Mouse (Mus musculus) embryonic facial prominence, embryonic 13.5 days (tissue): ENCODE data around the gene Tac2. TPM values are rescaled to one million over a fixed set of nuclear protein-coding genes. Genes with fewer than 3 reads are reported as not detected.
A peak's percentile ranks its signal among the peaks of the same experiment; 100 is the strongest.

ENCODE experiments used
- ATAC-seq: fragments of 200-750 bp; cut with Nextera tagmentation; 2 replicates; pipeline ENCODE4 v1.8.0; 2017; ENCODE audit warnings: low read depth; ENCODE audit not compliant: insufficient number of reproducible peaks, insufficient read depth, low FRiP score, low TSS enrichment
- H3K27ac ChIP-seq: fragments of 300-500 bp; sonication (generic); 2 replicates; pipeline ENCODE4 v1.5.1; 2015; ENCODE audit warnings: moderate library complexity, mild to moderate bottlenecking, inconsistent platforms
- H3K27me3 ChIP-seq: fragments of 300-500 bp; sonication (generic); 2 replicates; pipeline ENCODE4 v1.6.1; 2015; ENCODE audit warnings: mild to moderate bottlenecking, inconsistent platforms
- H3K36me3 ChIP-seq: fragments of 300-500 bp; sonication (generic); 2 replicates; pipeline ENCODE4 v1.6.1; 2015; ENCODE audit warnings: mild to moderate bottlenecking, inconsistent platforms
- H3K4me1 ChIP-seq: fragments of 300-500 bp; sonication (generic); 2 replicates; pipeline ENCODE4 v1.6.1; 2015; ENCODE audit warnings: inconsistent platforms
- H3K4me2 ChIP-seq: fragments of 300-500 bp; sonication (generic); 2 replicates; pipeline ENCODE4 v1.6.1; 2015; ENCODE audit warnings: moderate library complexity, mild to moderate bottlenecking, inconsistent platforms
- H3K4me3 ChIP-seq: fragments of 300-500 bp; sonication (generic); 2 replicates; pipeline ENCODE4 v1.5.1; 2015; ENCODE audit warnings: mild to moderate bottlenecking, inconsistent platforms
- H3K9ac ChIP-seq: fragments of 300-500 bp; sonication (generic); 2 replicates; pipeline ENCODE4 v1.6.1; 2015; ENCODE audit warnings: mild to moderate bottlenecking, inconsistent platforms
- H3K9me3 ChIP-seq: fragments of 300-500 bp; sonication (generic); 2 replicates; pipeline ENCODE4 v1.6.1; 2016; ENCODE audit warnings: inconsistent platforms
- WGBS: fragments of 180-500 bp; shearing (Covaris S2); methylation state at CpG from one replicate; pipeline ENCODE4 v1.1.7; 2015; ENCODE audit warnings: mixed read lengths; 5-methylcytosine and 5-hydroxymethylcytosine counted together
- polyA plus RNA-seq: library from polyadenylated mRNA; unstranded; fragments of >200 nt; fragmentation: Nextera tagmentation; extraction: Ambion mirVana; gene quantifications from 2 replicates; pipeline ENCODE4 v1.2.1, GENCODE M21; 2015

Tac2 gene
- polyA plus RNA-seq, result 0.55 TPM in 1 of 2 replicates, not detected in the other

DNA sequence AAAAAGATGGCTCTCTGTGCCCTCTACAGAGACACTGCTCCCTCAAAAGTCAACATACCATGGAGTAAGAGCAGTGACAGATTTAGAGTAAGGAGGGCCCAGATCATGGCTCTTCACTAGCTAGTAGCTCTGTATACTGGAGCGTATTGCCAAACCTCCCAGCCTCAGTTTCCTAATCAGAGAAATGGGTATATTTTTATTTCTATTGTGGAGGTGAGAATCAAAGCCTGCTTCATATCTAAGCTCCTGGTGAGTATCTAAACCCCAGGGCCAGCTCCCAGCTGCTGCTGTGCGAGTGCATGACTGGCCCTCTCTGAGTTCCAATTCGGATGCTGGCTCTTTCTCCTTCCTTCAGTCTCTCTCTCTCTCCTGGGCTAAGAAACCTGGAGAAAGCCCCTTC lies at the start of gene Tac2:
Gene Tac2 (plus strand): TSS at position 301 of the 400 bp plus-strand sequence.
- Histone ChIP-seq H3K4me3 (no peak within 1 kb of the TSS), H3K9ac (no peak within 1 kb of the TSS), H3K9me3 (no peaks in the 10 kb centered on the region), H3K4me2 (no peak within 1 kb of the TSS), H3K27ac (no peak within 1 kb of the TSS), H3K4me1 (peaks cover 16% of the 10 kb centered on the region), H3K36me3 (no peaks in the 10 kb centered on the region), H3K27me3 (peaks cover 68% of the 10 kb centered on the region)
- no peak for ATAC-seq
- 72% methylated on average over 3 of the region's 3 CpGs for WGBS

DNA sequence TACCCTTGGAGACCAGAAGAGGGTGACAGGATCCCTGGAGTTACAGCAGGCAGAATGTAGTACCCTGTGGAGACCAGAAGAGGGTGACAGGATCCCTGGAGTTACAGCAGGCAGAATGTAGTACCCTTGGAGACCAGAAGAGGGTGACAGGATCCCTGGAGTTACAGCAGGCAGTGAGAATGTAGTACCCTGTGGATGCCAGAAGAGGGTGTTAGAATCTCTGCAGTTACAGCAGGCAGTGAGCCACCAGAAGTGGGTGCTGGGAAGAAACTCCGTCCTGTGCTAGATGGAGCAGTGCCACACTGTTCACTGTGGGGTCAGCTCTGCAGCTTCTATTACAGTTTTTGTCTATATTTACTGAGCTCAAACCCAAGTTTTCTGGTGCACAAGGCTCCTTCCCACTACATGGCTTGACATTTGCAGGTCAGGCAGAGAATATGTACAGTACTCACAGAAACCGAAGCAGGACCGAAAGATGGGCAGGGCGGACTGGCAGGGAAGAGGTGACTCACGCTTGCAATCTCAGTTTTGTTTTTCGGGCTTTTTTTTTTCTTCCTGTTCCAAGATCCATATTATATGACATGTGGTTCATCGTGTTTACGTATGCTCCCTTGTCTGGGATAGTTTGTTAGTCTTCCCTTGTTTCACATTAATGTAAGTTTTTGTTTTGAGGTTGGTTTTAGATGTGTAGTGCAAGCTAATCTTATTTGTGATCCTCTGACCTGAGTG lies 49.3 kb upstream of the Tac2 start:
- ATAC-seq, result no peak
- Histone ChIP-seq H3K9me3 (no peaks in the 10 kb centered on the region), H3K36me3 (no peaks in the 10 kb centered on the region), H3K4me3 (no peak overlapping the region), H3K4me1 (peaks cover 9% of the 10 kb centered on the region), H3K4me2 (no peak overlapping the region), H3K27me3 (no peaks in the 10 kb centered on the region), H3K9ac (no peak overlapping the region), H3K27ac (peak overlapping the region; percentile 49)
- 84% methylated on average over 8 of the region's 8 CpGs for WGBS

DNA sequence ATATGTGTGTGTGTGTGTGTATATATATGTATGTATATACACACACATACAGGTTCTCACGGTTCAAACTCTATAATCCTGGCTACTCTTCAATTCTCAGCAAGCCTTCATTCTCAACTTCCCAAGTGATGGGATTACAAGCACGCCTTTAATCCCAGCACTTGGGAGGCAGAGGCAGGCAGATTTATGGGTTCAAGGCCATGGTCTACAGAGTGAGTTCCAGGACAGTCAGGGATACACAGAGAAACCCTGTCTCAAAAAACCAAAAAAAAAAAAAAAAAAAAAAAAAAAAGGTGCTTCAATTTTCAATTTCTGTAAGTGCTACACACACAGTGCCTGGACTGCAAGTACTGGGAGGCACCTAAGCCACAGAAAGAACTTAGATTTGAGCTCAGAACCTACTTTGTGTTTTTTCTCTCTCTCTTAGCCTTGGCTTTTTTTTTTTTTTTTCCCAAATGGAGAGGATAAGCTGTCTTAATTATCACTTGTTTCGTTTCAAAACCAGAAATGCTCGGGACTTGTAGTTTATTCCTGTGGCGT lies 48.3 kb upstream of the Tac2 start:
- Histone ChIP-seq H3K36me3 (no peaks in the 10 kb centered on the region), H3K27ac (peak overlapping the region; percentile 69), H3K9ac (peak overlapping the region; percentile 57; the same call in 1 of the 2 replicates), H3K4me3 (peak overlapping the region; percentile 79), H3K4me2 (peak overlapping the region; percentile 94), H3K9me3 (no peaks in the 10 kb centered on the region), H3K27me3 (no peaks in the 10 kb centered on the region), H3K4me1 (peaks cover 9% of the 10 kb centered on the region)
- no peak for ATAC-seq
- 49% methylated on average over 5 of the region's 5 CpGs for WGBS

- no peaks in the 10 kb centered on the region for H3K27me3 ChIP-seq
- no peaks in the 10 kb centered on the region for H3K36me3 ChIP-seq
- peak overlapping the region; percentile 79 for H3K4me3 ChIP-seq
- peak; percentile 90 for ATAC-seq
- H3K4me1 ChIP-seq, result peaks cover 9% of the 10 kb centered on the region
- peak overlapping the region; percentile 81 for H3K9ac ChIP-seq
- H3K27ac ChIP-seq, result peak overlapping the region; percentile 84
- peak overlapping the region; percentile 94 for H3K4me2 ChIP-seq
- H3K9me3 ChIP-seq, result no peaks in the 10 kb centered on the region
- under 1% methylated on average over 66 of the region's 71 CpGs for WGBS
Measured at GRCm38 (mm10) chr10:127676691-127677548, 47.4 kb upstream of the Tac2 start.

- no peak for ATAC-seq
- Histone ChIP-seq H3K27ac (peak overlapping the region; percentile 84), H3K4me2 (peak overlapping the region; percentile 94), H3K27me3 (no peaks in the 10 kb centered on the region), H3K36me3 (no peaks in the 10 kb centered on the region), H3K9me3 (no peaks in the 10 kb centered on the region), H3K4me1 (peaks cover 13% of the 10 kb centered on the region), H3K4me3 (peak overlapping the region; percentile 79), H3K9ac (peak overlapping the region; percentile 81)
- WGBS, result 10% methylated on average over 14 of the region's 14 CpGs
Measured at GRCm38 (mm10) chr10:127677591-127678336, 46.5 kb upstream of the Tac2 start.

DNA sequence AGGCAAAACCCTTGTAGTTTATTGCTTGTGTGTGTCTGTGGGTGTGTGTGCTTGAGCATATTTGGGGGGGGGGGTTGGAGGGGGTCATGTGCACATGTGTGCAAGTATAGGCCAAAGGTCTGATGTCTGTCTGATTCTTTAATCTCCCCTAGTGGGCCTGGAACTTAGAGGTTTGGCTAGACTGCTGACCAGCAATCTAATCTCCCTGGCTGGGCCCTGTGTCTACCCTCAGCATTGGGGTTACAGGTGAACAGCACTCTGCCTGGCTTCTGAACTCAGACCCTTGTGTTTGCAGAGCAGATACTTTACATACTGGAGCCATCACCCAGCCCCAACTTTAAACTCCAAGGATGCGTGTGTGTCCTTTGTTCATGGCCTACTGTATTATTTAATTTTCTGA lies 45.1 kb upstream of the Tac2 start:
- Histone ChIP-seq H3K9ac (0 out of 2 replicates have a peak overlapping the region, but pooled peaks have one; percentile 37), H3K4me3 (no peak overlapping the region), H3K27me3 (no peaks in the 10 kb centered on the region), H3K4me1 (peaks cover 13% of the 10 kb centered on the region), H3K27ac (no peak overlapping the region), H3K9me3 (no peaks in the 10 kb centered on the region), H3K36me3 (no peaks in the 10 kb centered on the region), H3K4me2 (no peak overlapping the region)
- ATAC-seq, result no peak
- WGBS, result 89% methylated on average over 1 of the region's 1 CpGs

DNA sequence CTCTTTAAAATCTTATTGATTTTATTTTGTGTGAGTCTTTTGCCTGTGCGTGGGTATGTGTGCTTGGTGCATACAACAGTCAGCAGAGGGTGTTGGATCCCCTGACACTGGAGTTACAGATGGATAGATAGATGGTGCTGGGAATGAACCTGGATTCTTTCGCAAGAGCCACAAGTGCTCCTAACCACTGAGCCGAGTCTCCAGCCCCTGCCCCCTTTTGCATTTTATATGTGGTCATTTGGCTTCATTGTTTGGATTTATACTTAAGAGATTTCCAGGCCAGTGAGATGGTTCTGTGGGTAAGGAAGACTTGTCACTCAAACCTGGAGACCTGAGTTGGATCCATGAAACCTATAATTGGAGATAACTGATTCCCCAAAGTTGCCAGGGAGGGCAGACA lies 44.4 kb upstream of the Tac2 start:
- H3K9me3 ChIP-seq, result no peaks in the 10 kb centered on the region
- H3K27me3 ChIP-seq, result no peaks in the 10 kb centered on the region
- no peak overlapping the region for H3K9ac ChIP-seq
- H3K4me3 ChIP-seq, result no peak overlapping the region
- peaks cover 13% of the 10 kb centered on the region for H3K4me1 ChIP-seq
- H3K4me2 ChIP-seq, result no peak overlapping the region
- 86% methylated on average over 3 of the region's 3 CpGs for WGBS
- H3K27ac ChIP-seq, result no peak overlapping the region
- ATAC-seq, result no peak
- no peaks in the 10 kb centered on the region for H3K36me3 ChIP-seq

DNA sequence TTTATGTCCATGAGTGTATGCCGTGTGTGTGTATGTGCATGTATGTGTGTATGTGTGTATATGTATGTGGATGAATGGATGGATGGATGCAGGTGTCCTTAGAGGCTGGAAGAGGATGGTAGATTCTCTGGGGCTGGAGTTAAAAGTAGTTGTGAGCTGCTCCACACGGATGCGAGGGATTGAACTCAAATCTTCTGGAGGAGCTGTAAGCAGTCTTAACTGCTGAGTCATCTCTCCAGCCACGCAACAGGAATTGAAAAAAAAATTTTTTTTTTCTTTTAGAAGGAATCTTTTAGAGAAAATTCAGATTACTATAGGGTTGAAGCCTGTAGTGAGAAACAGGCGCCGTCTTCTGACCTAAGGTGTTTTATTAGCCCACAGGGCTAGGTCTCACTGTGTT lies 41.4 kb upstream of the Tac2 start:
- no peak for ATAC-seq
- Histone ChIP-seq H3K4me1 (peaks cover 11% of the 10 kb centered on the region), H3K27ac (no peak overlapping the region), H3K4me2 (no peak overlapping the region), H3K36me3 (no peaks in the 10 kb centered on the region), H3K4me3 (no peak overlapping the region), H3K9ac (no peak overlapping the region), H3K9me3 (no peaks in the 10 kb centered on the region), H3K27me3 (no peaks in the 10 kb centered on the region)
- 81% methylated on average over 6 of the region's 6 CpGs for WGBS

DNA sequence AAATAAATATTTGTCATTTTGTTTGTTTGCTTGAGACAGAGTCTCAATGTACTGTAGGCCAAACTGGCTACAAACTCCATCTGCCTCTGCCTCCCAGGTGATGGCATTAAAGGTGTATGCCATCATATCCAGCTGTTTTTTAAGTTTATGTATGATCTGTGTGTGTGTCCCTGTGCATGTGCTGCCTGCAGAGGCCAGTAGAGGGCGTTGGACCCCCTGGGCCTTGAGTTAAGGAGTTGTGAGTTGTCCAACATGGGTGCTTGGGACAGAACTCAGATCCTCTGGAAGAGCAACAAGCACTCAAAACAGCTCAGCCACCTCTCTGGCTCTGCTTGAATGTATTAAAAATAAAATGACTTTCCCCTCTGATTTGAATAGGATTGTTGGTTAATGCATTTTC lies 33.2 kb upstream of the Tac2 start:
- H3K9me3 ChIP-seq, result no peaks in the 10 kb centered on the region
- no peak for ATAC-seq

GRCm38 (mm10) chr10:127694636-127695035 lies 29.6 kb upstream of the Tac2 start:
- H3K36me3 ChIP-seq, result peaks cover 65% of the 10 kb centered on the region
- H3K27ac ChIP-seq, result no peak overlapping the region
- H3K4me3 ChIP-seq, result no peak overlapping the region
- ATAC-seq, result no peak
- H3K9me3 ChIP-seq, result no peaks in the 10 kb centered on the region
- H3K4me1 ChIP-seq, result no peaks in the 10 kb centered on the region
- no peaks in the 10 kb centered on the region for H3K27me3 ChIP-seq
- no peak overlapping the region for H3K4me2 ChIP-seq
- 48% methylated on average over 2 of the region's 2 CpGs for WGBS
- H3K9ac ChIP-seq, result no peak overlapping the region

More for the DNA sequence above, 33.2 kb upstream of the Tac2 start:
- H3K27me3 ChIP-seq, result no peaks in the 10 kb centered on the region
- H3K36me3 ChIP-seq, result peaks cover 47% of the 10 kb centered on the region
- H3K4me1 ChIP-seq, result peaks cover under 1% of the 10 kb centered on the region; the same call in 1 of the 2 replicates
- H3K4me2 ChIP-seq, result no peak overlapping the region
- H3K4me3 ChIP-seq, result no peak overlapping the region
- no peak overlapping the region for H3K9ac ChIP-seq
- WGBS, result 23% methylated on average over 1 of the region's 1 CpGs
- no peak overlapping the region for H3K27ac ChIP-seq

GRCm38 (mm10) chr10:127695775-127696174 lies 28.5 kb upstream of the Tac2 start:
- Histone ChIP-seq H3K4me2 (no peak overlapping the region), H3K4me1 (no peaks in the 10 kb centered on the region), H3K27ac (no peak overlapping the region), H3K27me3 (no peaks in the 10 kb centered on the region), H3K4me3 (no peak overlapping the region), H3K36me3 (peaks cover 65% of the 10 kb centered on the region), H3K9ac (no peak overlapping the region), H3K9me3 (no peaks in the 10 kb centered on the region)
- 93% methylated on average over 7 of the region's 7 CpGs for WGBS
- no peak for ATAC-seq
